Mouse (Mus musculus) bone marrow macrophage, adult 2 months (primary cell): ENCODE data around the gene Tmx2. TPM values are rescaled to one million over a fixed set of nuclear protein-coding genes. Genes with fewer than 3 reads are reported as not detected.

Experiments
- H3K27ac ChIP-seq: 2 replicates; pipeline ENCODE4 v1.5.1; 2012; ENCODE audit warnings: low read depth, low read length; ENCODE audit not compliant: insufficient read depth
- H3K4me1 ChIP-seq: 2 replicates; pipeline ENCODE4 v1.6.1; 2012; ENCODE audit warnings: low read length; ENCODE audit not compliant: control insufficient read depth, insufficient read depth
- H3K4me3 ChIP-seq: 2 replicates; pipeline ENCODE4 v1.5.1; 2012; ENCODE audit warnings: mild to moderate bottlenecking, low read length, moderate library complexity; ENCODE audit not compliant: insufficient read depth
- CTCF ChIP-seq: IDR thresholded peaks from 2 replicates; pipeline ENCODE4 v1.5.1; 2012; ENCODE audit warnings: low read depth, mild to moderate bottlenecking, low read length, moderate library complexity
- POLR2A ChIP-seq: IDR thresholded peaks from 2 replicates; pipeline ENCODE4 v1.6.1; 2012; ENCODE audit warnings: mild to moderate bottlenecking, low read depth, low read length, borderline replicate concordance
- polyA plus RNA-seq: library from polyadenylated mRNA; stranded (reverse); fragments of >200 nt; gene quantifications from 2 replicates; pipeline ENCODE4 v1.2.4, GENCODE M21; 2012; ENCODE audit not compliant: missing spikeins, insufficient read depth, insufficient read length

Tmx2 gene
- polyA plus RNA-seq, 1 experiment, result 41.4 TPM

- no peak overlapping the region for H3K27ac ChIP-seq
- H3K4me3 ChIP-seq, result no peak overlapping the region
- TF ChIP-seq CTCF, result no peak; the same call in 1 of the 2 replicates
- TF ChIP-seq POLR2A, result no peak
- peaks cover 3% of the 10 kb centered on the region for H3K4me1 ChIP-seq
Measured at GRCm38 (mm10) chr2:84662866-84663265, 16.1 kb downstream of the Tmx2 start.

DNA sequence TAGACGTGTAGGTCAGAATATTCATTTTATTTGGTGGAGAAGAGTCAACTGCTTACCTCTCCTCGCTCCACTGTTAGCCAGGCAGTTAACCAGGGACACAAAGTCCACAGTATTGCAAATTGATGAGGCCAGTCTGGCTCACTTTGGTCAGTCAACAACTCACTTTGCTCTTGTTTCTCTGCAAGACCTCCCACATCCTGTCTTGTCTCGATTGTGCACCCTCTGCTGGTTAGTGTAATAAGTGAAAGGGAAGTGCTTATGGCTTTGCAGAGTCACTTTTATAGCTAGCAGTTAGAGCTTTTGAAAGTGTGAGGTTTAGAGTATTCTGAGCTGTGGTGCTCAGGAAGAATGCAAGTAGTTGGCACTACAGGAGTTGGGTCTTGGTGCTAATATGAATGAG is 18.7 kb downstream of the Tmx2 start:
- H3K4me3 ChIP-seq, result no peak overlapping the region
- H3K27ac ChIP-seq, result no peak overlapping the region
- TF ChIP-seq POLR2A, result no peak
- TF ChIP-seq CTCF, result no peak
- H3K4me1 ChIP-seq, result peaks cover 10% of the 10 kb centered on the region

DNA sequence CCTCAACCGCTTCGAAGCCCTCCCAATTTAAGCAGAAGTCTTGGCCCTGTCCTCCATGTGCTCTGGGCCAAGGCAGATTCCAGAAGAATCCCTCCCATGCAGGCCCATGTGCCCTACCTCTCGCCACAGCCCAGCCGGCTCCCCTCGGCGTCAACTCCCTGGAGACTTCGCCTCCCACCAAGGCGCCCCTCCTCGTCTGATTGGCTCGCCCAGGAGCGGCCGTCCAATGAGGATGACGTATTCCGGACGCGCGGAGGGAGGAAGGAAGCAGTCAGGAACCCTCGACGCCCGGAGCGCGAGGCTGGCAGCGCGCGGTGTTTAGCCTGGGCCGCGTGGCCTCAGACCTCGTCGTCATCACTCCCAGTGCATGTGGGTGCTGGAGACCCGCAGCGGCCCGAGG is 20.1 kb downstream of the Tmx2 start, which contains the start of gene Btbd18:
Btbd18 (plus strand) TSS at position 274 of the 400 bp plus-strand sequence.
- H3K27ac ChIP-seq, result no peak within 1 kb of the TSS
- TF ChIP-seq POLR2A (no peak), CTCF (no peak)
- peaks cover 11% of the 10 kb centered on the region for H3K4me1 ChIP-seq
- H3K4me3 ChIP-seq, result no peak within 1 kb of the TSS

GRCm38 (mm10) chr2:84655864-84656263 is 23.1 kb downstream of the Tmx2 start:
- Histone ChIP-seq H3K4me1 (peaks cover 11% of the 10 kb centered on the region), H3K4me3 (no peak overlapping the region), H3K27ac (peak overlapping the region; percentile 70)
- no peak for TF ChIP-seq CTCF
- no peak for TF ChIP-seq POLR2A

GRCm38 (mm10) chr2:84653354-84653753 is 25.6 kb downstream of the Tmx2 start:
- Histone ChIP-seq H3K27ac (no peak overlapping the region), H3K4me3 (no peak overlapping the region), H3K4me1 (peaks cover 10% of the 10 kb centered on the region; the same call in 1 of the 2 replicates)
- no peak for TF ChIP-seq CTCF
- no peak for TF ChIP-seq POLR2A

DNA sequence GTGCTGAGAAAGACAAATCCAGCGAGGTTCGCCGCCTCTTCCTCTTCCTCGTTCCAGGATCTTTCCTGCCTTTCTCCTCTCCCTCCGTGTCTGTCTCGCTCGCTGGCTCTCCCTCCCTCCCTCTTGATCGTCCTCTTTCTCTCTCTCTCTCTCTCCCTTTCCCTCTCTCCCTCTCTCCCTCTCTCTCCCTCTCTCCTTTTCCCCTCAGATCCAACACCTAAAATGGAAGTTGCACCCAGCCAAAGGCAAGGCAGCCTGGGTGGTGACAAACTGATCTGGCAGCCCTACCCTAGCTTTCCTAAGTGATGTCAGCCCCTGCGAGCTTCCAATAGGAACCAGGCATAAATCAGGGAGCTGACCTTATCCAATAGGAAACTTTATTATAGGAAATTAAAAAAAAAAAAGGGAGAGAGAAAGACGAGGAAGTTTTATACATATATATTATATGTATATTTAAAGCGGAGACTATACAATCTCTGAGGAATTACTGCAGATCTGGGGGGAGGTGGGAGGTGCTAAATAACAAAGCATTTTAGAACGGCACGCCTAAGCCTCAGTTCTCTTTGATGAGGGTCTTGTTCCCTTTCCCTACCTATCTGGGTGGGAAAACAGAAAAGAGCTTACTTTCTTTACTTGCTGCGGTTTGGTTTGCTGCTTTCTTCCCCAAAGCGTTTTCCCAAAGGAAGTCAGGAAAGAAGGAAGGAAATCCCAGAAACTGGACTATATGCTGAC is 28.3 kb downstream of the Tmx2 start, which contains the start of gene Ctnnd1:
Ctnnd1 (minus strand) TSS at position 302 of the 732 bp plus-strand sequence.
- TF ChIP-seq POLR2A (peak; percentile 47; the same call in 1 of the 2 replicates), CTCF (no peak)
- peak within 1 kb of the TSS; percentile 99 for H3K4me3 ChIP-seq
- H3K4me1 ChIP-seq, result peaks cover 19% of the 10 kb centered on the region
- peak within 1 kb of the TSS; percentile 98 for H3K27ac ChIP-seq

GRCm38 (mm10) chr2:84649674-84650073 is 29.3 kb downstream of the Tmx2 start:
- TF ChIP-seq CTCF (no peak), POLR2A (no peak)
- peak overlapping the region; percentile 2; the same call in 1 of the 2 replicates for H3K27ac ChIP-seq

GRCm38 (mm10) chr2:84648369-84648768 is 30.6 kb downstream of the Tmx2 start:
- no peak for TF ChIP-seq CTCF
- no peak for TF ChIP-seq POLR2A
- Histone ChIP-seq H3K4me1 (peaks cover 22% of the 10 kb centered on the region), H3K27ac (no peak overlapping the region), H3K4me3 (peak overlapping the region; percentile 49)

More at GRCm38 (mm10) chr2:84649674-84650073, 29.3 kb downstream of the Tmx2 start:
- Histone ChIP-seq H3K4me1 (peaks cover 17% of the 10 kb centered on the region), H3K4me3 (peak overlapping the region; percentile 59)

- no peak for TF ChIP-seq POLR2A
- no peak overlapping the region for H3K4me3 ChIP-seq
Measured at GRCm38 (mm10) chr2:84647051-84647568, 31.8 kb downstream of the Tmx2 start.

DNA sequence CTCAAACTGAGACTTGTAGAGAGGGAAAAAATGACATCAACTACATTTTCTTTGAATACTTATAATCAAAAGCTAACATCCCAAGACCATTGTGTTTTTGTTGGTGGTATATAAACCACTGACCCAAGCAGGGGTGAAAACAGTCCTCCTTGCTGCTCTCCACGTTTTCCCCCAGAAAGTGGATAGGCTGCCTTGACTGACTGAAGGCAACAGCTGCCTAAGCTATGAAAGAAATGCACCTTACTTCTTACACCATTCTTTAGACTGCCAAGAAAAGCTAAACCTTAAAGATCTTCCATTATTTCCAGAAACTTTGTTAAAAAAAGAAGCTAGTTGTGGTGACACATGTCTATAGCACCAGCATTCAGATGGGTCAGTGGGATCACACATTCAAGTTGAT is 32.8 kb downstream of the Tmx2 start:
- H3K27ac ChIP-seq, result no peak overlapping the region
- TF ChIP-seq CTCF, result no peak
- TF ChIP-seq POLR2A, result no peak
- H3K4me3 ChIP-seq, result no peak overlapping the region
- peaks cover 36% of the 10 kb centered on the region for H3K4me1 ChIP-seq

More at GRCm38 (mm10) chr2:84647051-84647568, 31.8 kb downstream of the Tmx2 start:
- Histone ChIP-seq H3K4me1 (peaks cover 27% of the 10 kb centered on the region), H3K27ac (no peak overlapping the region)

GRCm38 (mm10) chr2:84640833-84641232 is 38.1 kb downstream of the Tmx2 start:
- TF ChIP-seq CTCF (no peak), POLR2A (no peak)
- no peak overlapping the region for H3K4me3 ChIP-seq
- H3K4me1 ChIP-seq, result peaks cover 58% of the 10 kb centered on the region
- no peak overlapping the region for H3K27ac ChIP-seq
